Mouse (Mus musculus) ES-E14 (cell line): ENCODE data around the gene Nos2. TPM values are rescaled to one million over a fixed set of nuclear protein-coding genes. Genes with fewer than 3 reads are reported as not detected.

Experiments
- DNase-seq: peaks from one replicate; pipeline ENCODE4 v3.0.0-alpha.2; 2013; ENCODE audit warnings: low read depth, low spot score
- H3K27ac ChIP-seq: 2 replicates; pipeline ENCODE4 v1.5.1; 2012; ENCODE audit warnings: low read depth, mild to moderate bottlenecking, low read length, moderate library complexity, mixed read lengths; ENCODE audit not compliant: poor library complexity, insufficient read depth, severe bottlenecking
- H3K36me3 ChIP-seq: 2 replicates; pipeline ENCODE4 v1.6.1; 2012; ENCODE audit warnings: mild to moderate bottlenecking, low read length, moderate library complexity, mixed read lengths; ENCODE audit not compliant: control insufficient read depth, poor library complexity, insufficient read depth, severe bottlenecking
- H3K4me1 ChIP-seq, 2 experiments: fragments of 150-350 bp in 1 of 2; sonication (generic) in 1 of 2; 2 replicates each; pipeline ENCODE4 v1.6.1; 2012; ENCODE audit warnings: low read length in 2 of 2, mild to moderate bottlenecking in 1 of 2, mixed read lengths in 1 of 2; ENCODE audit not compliant: control insufficient read depth in 2 of 2, insufficient read depth in 2 of 2, poor library complexity in 1 of 2
- H3K4me3 ChIP-seq, 2 experiments: fragments of 150-350 bp in 1 of 2; sonication (generic) in 1 of 2; 2 replicates each; pipeline ENCODE4 v1.5.1; 2012; ENCODE audit warnings: low read length in 2 of 2, low read depth in 1 of 2, mild to moderate bottlenecking in 1 of 2, mixed read lengths in 1 of 2; ENCODE audit not compliant: insufficient read depth in 1 of 2, poor library complexity in 1 of 2, severe bottlenecking in 1 of 2
- H3K9ac ChIP-seq: 2 replicates; pipeline ENCODE4 v1.6.1; 2012; ENCODE audit warnings: low read depth, mild to moderate bottlenecking, low read length, mixed read lengths; ENCODE audit not compliant: poor library complexity, insufficient read depth, severe bottlenecking
- H3K9me3 ChIP-seq: fragments of 150-350 bp; sonication (generic); 2 replicates; pipeline ENCODE4 v1.6.1; 2012; ENCODE audit warnings: low read depth, mild to moderate bottlenecking, low read length; ENCODE audit not compliant: control insufficient read depth, insufficient read depth
- CHD2 ChIP-seq: IDR thresholded peaks from 2 replicates; pipeline ENCODE4 v1.6.1; 2014; ENCODE audit warnings: mild to moderate bottlenecking, low read depth, low read length, inconsistent platforms
- HCFC1 ChIP-seq: IDR thresholded peaks from 2 replicates; pipeline ENCODE4 v1.6.1; 2012; ENCODE audit warnings: low read length, inconsistent platforms, borderline replicate concordance; ENCODE audit not compliant: insufficient read depth
- MAFK ChIP-seq: IDR thresholded peaks from 2 replicates; pipeline ENCODE4 v1.6.1; 2014; ENCODE audit warnings: mild to moderate bottlenecking, low read depth, low read length, inconsistent platforms; ENCODE audit not compliant: insufficient read depth
- ZC3H11A ChIP-seq: IDR thresholded peaks from 2 replicates; pipeline ENCODE4 v1.6.1; 2012; ENCODE audit warnings: low read depth, mild to moderate bottlenecking, inconsistent platforms, low read length, borderline replicate concordance
- ZNF384 ChIP-seq: IDR thresholded peaks from 2 replicates; pipeline ENCODE4 v1.6.1; 2012; ENCODE audit warnings: low read depth, low read length, inconsistent platforms
- in situ Hi-C, 2 experiments: fragments of 600-800 bp; cut with MboI; formaldehyde crosslinking; loops; one replicate each; pipeline ENCODE4 v1.15.1; 2025; ENCODE audit warnings: low sequenced_read_pairs in 2 of 2, inconsistent platforms in 1 of 2; ENCODE audit not compliant: unreplicated experiment in 2 of 2
- total RNA-seq: library from RNA; depleted of rRNA; stranded (reverse); fragments of 300-350 nt; gene quantifications from 2 replicates; pipeline ENCODE4 v1.2.3, GENCODE M21; 2012

The Nos2 gene
- total RNA-seq, 1 experiment = 0.22 TPM

- in situ Hi-C loops = no loop called here
- no peak for DNase-seq
- Histone ChIP-seq H3K4me3 (no peak overlapping the region), H3K27ac (no peak overlapping the region), H3K9me3 (no peaks in the 10 kb centered on the region), H3K9ac (no peak overlapping the region), H3K4me1 (peaks cover 7 to 23% of the 10 kb centered on the region in 2 experiments; a peak in 3 of 4 replicates), H3K36me3 (no peaks in the 10 kb centered on the region)
- TF ChIP-seq MAFK = no peak
- TF ChIP-seq ZNF384 = no peak
- TF ChIP-seq CHD2 = no peak
- TF ChIP-seq ZC3H11A = no peak
- no peak for TF ChIP-seq HCFC1
Observed at GRCm38 (mm10) chr11:78976731-78977510, 56.3 kb downstream of the Nos2 start.

- no peak overlapping the region for H3K4me3 ChIP-seq
- H3K9ac ChIP-seq = no peak overlapping the region
- H3K36me3 ChIP-seq = no peaks in the 10 kb centered on the region
- TF ChIP-seq HCFC1 = no peak
- no peak for TF ChIP-seq MAFK
- TF ChIP-seq ZC3H11A = no peak
- TF ChIP-seq ZNF384 = no peak
- TF ChIP-seq CHD2 = no peak
- no peak for DNase-seq
- peaks cover 4 to 15% of the 10 kb centered on the region in 2 experiments; a peak in 3 of 4 replicates for H3K4me1 ChIP-seq
- H3K27ac ChIP-seq = peak overlapping the region; percentile 9; the same call in 1 of the 2 replicates
- no peaks in the 10 kb centered on the region for H3K9me3 ChIP-seq
- in situ Hi-C loops = no loop called here
Observed at GRCm38 (mm10) chr11:78978176-78979019, 57.8 kb downstream of the Nos2 start.

DNA sequence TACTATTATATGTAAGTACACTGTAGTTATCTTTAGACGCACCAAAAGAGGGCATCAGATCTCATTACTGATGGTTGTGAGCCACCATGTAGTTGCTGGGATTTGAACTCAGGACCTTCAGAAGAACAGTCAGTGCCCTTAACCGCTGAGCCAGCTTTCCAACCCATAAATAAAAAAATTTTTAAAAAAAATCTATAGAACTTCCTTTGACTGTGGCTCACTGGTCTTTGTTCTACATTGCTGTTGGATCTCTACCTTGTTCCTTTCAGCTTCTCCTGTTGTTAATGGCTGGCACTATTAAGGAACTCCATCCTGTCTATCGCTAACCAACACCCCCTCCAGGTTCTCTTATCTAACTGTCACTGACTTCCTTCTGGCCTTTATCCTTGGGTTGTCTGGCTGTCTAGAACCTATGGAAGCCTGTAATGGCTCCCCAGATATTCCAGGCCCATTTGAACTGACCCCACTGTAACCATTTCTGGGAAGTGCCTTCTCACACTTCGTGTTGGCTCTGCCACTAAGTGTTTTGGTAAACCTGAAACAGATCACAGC is 59.6 kb downstream of the Nos2 start:
- no peak overlapping the region for H3K27ac ChIP-seq
- TF ChIP-seq MAFK (no peak), HCFC1 (no peak), CHD2 (no peak), ZNF384 (no peak), ZC3H11A (no peak)
- no peak overlapping the region for H3K9ac ChIP-seq
- H3K4me1 ChIP-seq = peaks cover 4 to 13% of the 10 kb centered on the region in 2 experiments; a peak in 3 of 4 replicates
- no peak for DNase-seq
- in situ Hi-C loops = no loop called here
- no peak overlapping the region for H3K4me3 ChIP-seq
- H3K36me3 ChIP-seq = no peaks in the 10 kb centered on the region
- H3K9me3 ChIP-seq = no peaks in the 10 kb centered on the region

GRCm38 (mm10) chr11:78982042-78982441 is 61.5 kb downstream of the Nos2 start:
- Histone ChIP-seq H3K4me3 (no peak overlapping the region), H3K27ac (no peak overlapping the region), H3K9ac (no peak overlapping the region), H3K9me3 (no peaks in the 10 kb centered on the region), H3K36me3 (no peaks in the 10 kb centered on the region), H3K4me1 (peaks cover 4 to 10% of the 10 kb centered on the region in 2 experiments; a peak in 3 of 4 replicates)
- in situ Hi-C loops = no loop called here
- no peak for TF ChIP-seq HCFC1
- no peak for DNase-seq
